Mouse (Mus musculus) stomach, postnatal 0 days (tissue): ENCODE measurements around the gene Tbl1x.

Experiments used
- CTCF ChIP-seq: IDR thresholded peaks from 2 replicates; pipeline ENCODE4 v1.5.1; 2016; ENCODE audit warnings: antibody characterized with exemption, low read depth, mild to moderate bottlenecking, moderate library complexity
- EP300 ChIP-seq: optimal IDR thresholded peaks from 2 replicates; pipeline ENCODE3; 2016; ENCODE audit warnings: antibody characterized with exemption

GRCm38 (mm10) chrX:77511994-77512485 lies 1.2 kb downstream of the Tbl1x start:
- TF ChIP-seq CTCF (no peak), EP300 (no peak)
